Mouse (Mus musculus): Measurements from ENCODE around the gene Kcnq4. TPM values are rescaled to one million over a fixed set of nuclear protein-coding genes. Genes with fewer than 3 reads are reported as not detected.

Gene Kcnq4
- 0.85 and 1.0 TPM in 2 replicates for polyA plus RNA-seq (2015; fragmentation: Nextera tagmentation; extraction: Ambion mirVana)

- WGBS: 7% methylated on average over 42 of the region's 42 CpGs
- no peak within 1 kb of the TSS for H3K27ac ChIP-seq (ENCODE audit: low read length)
Measured at GRCm38 (mm10) chr4:120747941-120748866, at the start of gene Kcnq4. Gene Kcnq4 (minus strand): TSS chr4:120748612.

GRCm38 (mm10) chr4:120796687-120797086 lies 48.3 kb upstream of the Kcnq4 start:
- 77% methylated on average over 2 of the region's 2 CpGs for WGBS
- no peak overlapping the region for H3K27ac ChIP-seq (ENCODE audit: low read length)
- no peaks in the 10 kb centered on the region for H3K9me3 ChIP-seq (replicated peaks; ENCODE audit: control insufficient read depth, low read length)
- H3K36me3 ChIP-seq (ENCODE audit: control insufficient read depth, insufficient read depth): peaks cover 4% of the 10 kb centered on the region
- no peak overlapping the region for H3K4me3 ChIP-seq (ENCODE audit: low read length)
- H3K4me1 ChIP-seq (ENCODE audit: control insufficient read depth, insufficient read depth, low read length): peaks cover 37% of the 10 kb centered on the region
- no peak overlapping the region for H3K4me2 ChIP-seq (ENCODE audit: low read depth, low read length)
- no peak overlapping the region for H3K9ac ChIP-seq (ENCODE audit: low read length)
- no peaks in the 10 kb centered on the region for H3K27me3 ChIP-seq (ENCODE audit: control insufficient read depth, insufficient read depth, low read length)
- no peak for ATAC-seq (replicated peaks; ENCODE audit: extremely low read depth, insufficient read depth, low FRiP score)

More at GRCm38 (mm10) chr4:120747941-120748866, at the start of gene Kcnq4:
- H3K4me3 ChIP-seq (ENCODE audit: low read length): peak within 1 kb of the TSS; percentile 71
- no peaks in the 10 kb centered on the region for H3K36me3 ChIP-seq (ENCODE audit: control insufficient read depth, insufficient read depth)
- no peaks in the 10 kb centered on the region for H3K9me3 ChIP-seq (replicated peaks; ENCODE audit: control insufficient read depth, low read length)
- peaks cover 51% of the 10 kb centered on the region for H3K27me3 ChIP-seq (ENCODE audit: control insufficient read depth, insufficient read depth, low read length)
- peak within 1 kb of the TSS; percentile 99 for H3K4me2 ChIP-seq (ENCODE audit: low read depth, low read length)
- peak within 1 kb of the TSS; percentile 68 for H3K9ac ChIP-seq (ENCODE audit: low read length)
- no peak for ATAC-seq (replicated peaks; ENCODE audit: extremely low read depth, insufficient read depth, low FRiP score)
- H3K4me1 ChIP-seq (ENCODE audit: control insufficient read depth, insufficient read depth, low read length): peaks cover 5% of the 10 kb centered on the region; the same call in 1 of the 2 replicates

DNA sequence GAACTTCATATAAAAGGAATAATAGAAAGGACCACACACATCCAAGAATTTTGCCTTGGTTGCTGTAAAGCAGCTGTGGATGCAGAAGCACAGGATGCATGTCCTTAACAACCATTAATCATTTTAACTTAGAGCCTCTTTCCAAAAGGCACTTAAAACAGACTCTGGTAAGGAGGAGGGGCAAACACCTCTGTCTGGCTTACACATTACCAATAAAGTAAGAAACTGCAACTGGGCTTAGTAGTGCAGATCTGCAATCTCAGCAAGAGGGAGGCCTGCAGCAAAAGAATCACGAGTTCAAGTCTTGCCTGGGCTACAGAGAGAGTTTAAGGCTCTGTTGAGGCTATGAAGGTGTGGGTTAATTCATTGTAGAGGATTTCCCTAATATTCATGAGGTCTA lies 47.2 kb upstream of the Kcnq4 start:
- WGBS: 88% methylated on average over 1 of the region's 1 CpGs

DNA sequence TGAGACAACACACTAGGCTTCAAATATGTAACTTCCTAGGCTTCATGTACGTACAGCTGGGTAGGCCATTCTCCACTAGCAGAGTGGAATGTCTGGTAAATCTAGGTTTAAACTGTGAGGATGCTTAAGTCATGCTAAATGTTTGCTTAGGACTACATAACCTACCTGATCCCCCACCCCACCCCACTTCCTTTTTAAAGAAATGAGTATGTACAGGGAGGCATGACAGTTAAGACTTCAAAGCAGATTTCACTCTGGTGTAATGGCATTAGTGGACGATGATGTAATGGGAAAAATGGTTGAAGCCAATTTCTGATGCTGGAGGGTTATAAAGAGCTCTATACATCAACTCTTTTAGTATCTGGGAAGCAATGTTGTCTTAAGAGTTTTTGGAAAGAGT lies 44.5 kb upstream of the Kcnq4 start:
- no peak overlapping the region for H3K4me2 ChIP-seq (ENCODE audit: low read depth, low read length)
- no peaks in the 10 kb centered on the region for H3K27me3 ChIP-seq (ENCODE audit: control insufficient read depth, insufficient read depth, low read length)
- peaks cover 21% of the 10 kb centered on the region for H3K36me3 ChIP-seq (ENCODE audit: control insufficient read depth, insufficient read depth)
- no peak overlapping the region for H3K4me3 ChIP-seq (ENCODE audit: low read length)
- H3K9ac ChIP-seq (ENCODE audit: low read length): no peak overlapping the region
- 48% methylated on average over 2 of the region's 2 CpGs for WGBS
- H3K27ac ChIP-seq (ENCODE audit: low read length): peak overlapping the region; percentile 48; the same call in 1 of the 2 replicates
- H3K9me3 ChIP-seq (replicated peaks; ENCODE audit: control insufficient read depth, low read length): no peaks in the 10 kb centered on the region
- H3K4me1 ChIP-seq (ENCODE audit: control insufficient read depth, insufficient read depth, low read length): peaks cover 22% of the 10 kb centered on the region
- ATAC-seq (replicated peaks; ENCODE audit: extremely low read depth, insufficient read depth, low FRiP score): 0 out of 2 replicates have a peak, but pooled peaks have one; percentile 49

More for the DNA sequence above, 47.2 kb upstream of the Kcnq4 start:
- Histone ChIP-seq H3K9ac (ENCODE audit: low read length) (no peak overlapping the region), H3K9me3 (replicated peaks; ENCODE audit: control insufficient read depth, low read length) (no peaks in the 10 kb centered on the region), H3K27ac (ENCODE audit: low read length) (no peak overlapping the region), H3K4me2 (ENCODE audit: low read depth, low read length) (no peak overlapping the region), H3K4me3 (ENCODE audit: low read length) (no peak overlapping the region), H3K4me1 (ENCODE audit: control insufficient read depth, insufficient read depth, low read length) (peaks cover 34% of the 10 kb centered on the region), H3K36me3 (ENCODE audit: control insufficient read depth, insufficient read depth) (peaks cover 5% of the 10 kb centered on the region), H3K27me3 (ENCODE audit: control insufficient read depth, insufficient read depth, low read length) (no peaks in the 10 kb centered on the region)
- ATAC-seq (replicated peaks; ENCODE audit: extremely low read depth, insufficient read depth, low FRiP score): no peak

- no peak overlapping the region for H3K9ac ChIP-seq (ENCODE audit: low read length)
- no peak overlapping the region for H3K4me3 ChIP-seq (ENCODE audit: low read length)
- no peak overlapping the region for H3K27ac ChIP-seq (ENCODE audit: low read length)
- 93% methylated on average over 4 of the region's 4 CpGs for WGBS
- H3K36me3 ChIP-seq (ENCODE audit: control insufficient read depth, insufficient read depth): peaks cover 39% of the 10 kb centered on the region
- no peaks in the 10 kb centered on the region for H3K27me3 ChIP-seq (ENCODE audit: control insufficient read depth, insufficient read depth, low read length)
- H3K9me3 ChIP-seq (replicated peaks; ENCODE audit: control insufficient read depth, low read length): no peaks in the 10 kb centered on the region
- H3K4me1 ChIP-seq (ENCODE audit: control insufficient read depth, insufficient read depth, low read length): peaks cover 14% of the 10 kb centered on the region
- no peak for ATAC-seq (replicated peaks; ENCODE audit: extremely low read depth, insufficient read depth, low FRiP score)
- H3K4me2 ChIP-seq (ENCODE audit: low read depth, low read length): no peak overlapping the region
Measured at GRCm38 (mm10) chr4:120790027-120790426, 41.6 kb upstream of the Kcnq4 start.

DNA sequence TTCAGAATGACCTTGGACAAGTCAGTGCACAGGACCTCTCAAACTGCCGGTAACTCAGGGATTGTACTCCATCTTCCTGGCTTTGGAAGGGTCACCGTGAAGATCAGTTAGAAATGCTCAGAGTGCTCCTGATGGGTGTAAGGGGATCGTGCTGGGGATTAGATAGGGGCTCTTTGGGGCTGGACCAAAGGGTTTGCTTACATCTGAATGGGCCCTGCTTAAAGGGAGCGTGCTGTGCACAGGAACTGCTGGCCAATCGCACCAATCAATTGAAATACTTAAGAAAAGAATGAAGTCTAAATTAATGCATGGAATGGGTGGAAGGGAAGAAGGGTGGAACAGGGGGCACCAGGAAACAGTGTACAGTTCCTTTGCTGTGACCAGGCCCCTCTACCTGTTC lies 7.4 kb upstream of the Kcnq4 start:
- peaks cover 32% of the 10 kb centered on the region for H3K36me3 ChIP-seq (ENCODE audit: control insufficient read depth, insufficient read depth)
- H3K27me3 ChIP-seq (ENCODE audit: control insufficient read depth, insufficient read depth, low read length): peaks cover 5% of the 10 kb centered on the region; the same call in 1 of the 2 replicates
- 68% methylated on average over 5 of the region's 5 CpGs for WGBS
- no peak overlapping the region for H3K27ac ChIP-seq (ENCODE audit: low read length)
- H3K4me3 ChIP-seq (ENCODE audit: low read length): no peak overlapping the region
- no peak for ATAC-seq (replicated peaks; ENCODE audit: extremely low read depth, insufficient read depth, low FRiP score)
- no peak overlapping the region for H3K4me2 ChIP-seq (ENCODE audit: low read depth, low read length)
- no peaks in the 10 kb centered on the region for H3K4me1 ChIP-seq (ENCODE audit: control insufficient read depth, insufficient read depth, low read length)
- no peak overlapping the region for H3K9ac ChIP-seq (ENCODE audit: low read length)
- no peaks in the 10 kb centered on the region for H3K9me3 ChIP-seq (replicated peaks; ENCODE audit: control insufficient read depth, low read length)

DNA sequence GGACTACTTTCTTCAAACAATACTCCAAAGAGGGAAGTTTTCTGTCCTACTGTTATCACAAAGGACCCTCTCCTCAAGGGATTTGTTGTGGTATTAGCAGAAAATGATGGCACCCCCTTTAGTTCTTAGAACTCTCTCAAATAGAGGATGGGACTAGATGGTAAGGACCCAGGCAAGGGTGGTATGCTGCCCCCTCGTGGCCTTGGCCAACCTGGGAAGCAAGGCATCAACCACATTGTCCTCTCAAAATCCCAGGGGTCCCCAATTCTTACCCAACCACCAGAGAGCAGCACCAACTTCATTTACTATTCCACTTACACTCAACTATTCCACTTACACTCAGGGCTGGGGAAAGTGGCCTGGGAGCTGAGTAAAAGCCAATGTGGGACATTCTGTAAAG lies 6.9 kb upstream of the Kcnq4 start:
- WGBS: 0% methylated on average over 1 of the region's 1 CpGs
- ATAC-seq (replicated peaks; ENCODE audit: extremely low read depth, insufficient read depth, low FRiP score): 0 out of 2 replicates have a peak, but pooled peaks have one; percentile 34
- H3K27me3 ChIP-seq (ENCODE audit: control insufficient read depth, insufficient read depth, low read length): peaks cover 7% of the 10 kb centered on the region

DNA sequence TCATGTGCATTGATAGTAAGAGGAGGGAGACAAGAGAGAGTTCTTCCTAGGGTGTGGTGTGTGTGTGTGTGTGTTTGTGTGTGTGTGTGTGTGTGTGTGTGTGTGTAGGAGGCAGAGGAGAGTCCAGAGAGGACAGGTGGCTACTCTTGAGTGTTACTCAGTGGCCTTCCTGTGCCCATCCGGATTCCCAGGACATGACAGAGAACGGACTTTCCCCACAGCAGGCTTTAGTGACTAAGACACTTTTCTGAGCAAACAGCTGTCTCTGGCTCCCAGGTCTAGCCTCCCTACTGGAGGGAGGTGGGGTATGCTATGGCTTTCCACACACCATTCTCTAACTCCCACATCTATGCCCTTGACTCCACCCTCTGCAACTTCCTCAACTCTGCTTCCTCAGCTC lies 1.2 kb upstream of the Kcnq4 start:
- Histone ChIP-seq H3K4me1 (ENCODE audit: control insufficient read depth, insufficient read depth, low read length) (peaks cover 5% of the 10 kb centered on the region; the same call in 1 of the 2 replicates), H3K27ac (ENCODE audit: low read length) (no peak overlapping the region), H3K9me3 (replicated peaks; ENCODE audit: control insufficient read depth, low read length) (no peaks in the 10 kb centered on the region), H3K4me2 (ENCODE audit: low read depth, low read length) (no peak overlapping the region), H3K9ac (ENCODE audit: low read length) (no peak overlapping the region), H3K4me3 (ENCODE audit: low read length) (no peak overlapping the region), H3K36me3 (ENCODE audit: control insufficient read depth, insufficient read depth) (no peaks in the 10 kb centered on the region), H3K27me3 (ENCODE audit: control insufficient read depth, insufficient read depth, low read length) (peaks cover 51% of the 10 kb centered on the region)
- no peak for ATAC-seq (replicated peaks; ENCODE audit: extremely low read depth, insufficient read depth, low FRiP score)
- 51% methylated on average over 2 of the region's 2 CpGs for WGBS

More for the DNA sequence above, 6.9 kb upstream of the Kcnq4 start:
- Histone ChIP-seq H3K4me3 (ENCODE audit: low read length) (no peak overlapping the region), H3K4me2 (ENCODE audit: low read depth, low read length) (no peak overlapping the region), H3K9me3 (replicated peaks; ENCODE audit: control insufficient read depth, low read length) (no peaks in the 10 kb centered on the region), H3K4me1 (ENCODE audit: control insufficient read depth, insufficient read depth, low read length) (no peaks in the 10 kb centered on the region), H3K36me3 (ENCODE audit: control insufficient read depth, insufficient read depth) (peaks cover 27% of the 10 kb centered on the region), H3K9ac (ENCODE audit: low read length) (no peak overlapping the region), H3K27ac (ENCODE audit: low read length) (no peak overlapping the region)

DNA sequence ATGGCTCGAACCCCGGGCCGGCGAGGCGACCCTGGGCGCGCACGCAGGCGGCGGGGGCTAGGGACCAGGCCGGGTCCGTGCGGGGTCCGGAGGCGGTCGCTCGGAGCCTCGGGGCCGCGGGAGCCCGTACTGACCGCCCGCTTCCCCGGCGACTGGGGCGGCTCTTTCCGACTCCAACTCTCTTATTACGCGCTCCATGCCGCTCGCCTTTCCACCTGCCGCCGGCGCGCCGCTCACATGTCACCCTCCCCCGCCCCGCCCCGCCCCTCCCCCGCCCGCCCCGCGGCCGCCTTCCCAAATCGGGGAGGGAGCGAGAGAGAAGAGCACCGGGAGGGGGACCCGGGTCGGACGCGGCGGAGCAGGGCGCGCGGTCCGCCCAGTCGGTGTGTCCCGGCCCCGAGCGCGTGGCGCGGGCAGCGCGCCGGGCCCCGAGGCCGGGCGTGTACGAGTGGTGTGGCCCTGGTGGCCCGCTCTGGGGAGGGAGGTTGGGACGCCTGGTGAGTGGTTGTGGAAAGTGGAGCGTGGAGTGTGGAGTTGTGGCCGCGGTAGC lies 1.1 kb downstream of the Kcnq4 start:
- Histone ChIP-seq H3K4me3 (ENCODE audit: low read length) (peak overlapping the region; percentile 71), H3K36me3 (ENCODE audit: control insufficient read depth, insufficient read depth) (no peaks in the 10 kb centered on the region), H3K4me2 (ENCODE audit: low read depth, low read length) (peak overlapping the region; percentile 99), H3K27me3 (ENCODE audit: control insufficient read depth, insufficient read depth, low read length) (peaks cover 56% of the 10 kb centered on the region), H3K27ac (ENCODE audit: low read length) (no peak overlapping the region), H3K9ac (ENCODE audit: low read length) (peak overlapping the region; percentile 68), H3K9me3 (replicated peaks; ENCODE audit: control insufficient read depth, low read length) (no peaks in the 10 kb centered on the region), H3K4me1 (ENCODE audit: control insufficient read depth, insufficient read depth, low read length) (peaks cover 5% of the 10 kb centered on the region; the same call in 1 of the 2 replicates)
- WGBS: under 1% methylated on average over 63 of the region's 75 CpGs
- ATAC-seq (replicated peaks; ENCODE audit: extremely low read depth, insufficient read depth, low FRiP score): no peak; the same call in 1 of the 2 replicates
